Mouse (Mus musculus): ENCODE measurements around the gene Pakap.

Pakap gene

GRCm38 (mm10) chr4:57574181-57574580 lies 6.2 kb downstream of the Pakap start:
- no peak for DNase-seq (ENCODE audit: low read depth, low spot score)

GRCm38 (mm10) chr4:57574646-57575045 lies 6.7 kb downstream of the Pakap start:
- DNase-seq (ENCODE audit: low read depth, low spot score) = no peak

- no peak for DNase-seq (ENCODE audit: low read depth, low spot score)
These were observed 7.7 kb downstream of the Pakap start for GRCm38 (mm10) chr4:57575686-57576085.

GRCm38 (mm10) chr4:57576095-57576494 lies 8.1 kb downstream of the Pakap start:
- no peak for DNase-seq (ENCODE audit: low read depth, low spot score)

GRCm38 (mm10) chr4:57579683-57580082 lies 11.7 kb downstream of the Pakap start:
- DNase-seq (ENCODE audit: low read depth, low spot score) = no peak

- no peak for DNase-seq (ENCODE audit: low read depth, low spot score)
These were observed 17.4 kb downstream of the Pakap start for GRCm38 (mm10) chr4:57585281-57585800.

- no peak for DNase-seq (ENCODE audit: low read depth, low spot score)
These were observed 19.1 kb downstream of the Pakap start for GRCm38 (mm10) chr4:57586933-57587658.

GRCm38 (mm10) chr4:57588356-57588755 lies 20.4 kb downstream of the Pakap start:
- DNase-seq (ENCODE audit: low read depth, low spot score) = no peak

- no peak for DNase-seq (ENCODE audit: low read depth, low spot score)
These were observed 24.8 kb downstream of the Pakap start for GRCm38 (mm10) chr4:57592751-57593150.

GRCm38 (mm10) chr4:57599946-57600345 lies 32.0 kb downstream of the Pakap start:
- DNase-seq (ENCODE audit: low read depth, low spot score) = no peak

- no peak for DNase-seq (ENCODE audit: low read depth, low spot score)
These were observed 32.9 kb downstream of the Pakap start for GRCm38 (mm10) chr4:57600685-57601457.

- DNase-seq (ENCODE audit: low read depth, low spot score) = no peak
These were observed 33.5 kb downstream of the Pakap start for GRCm38 (mm10) chr4:57601458-57601835.

GRCm38 (mm10) chr4:57601903-57602617 lies 34.1 kb downstream of the Pakap start:
- DNase-seq (ENCODE audit: low read depth, low spot score) = no peak

- DNase-seq (ENCODE audit: low read depth, low spot score) = no peak
These were observed 38.3 kb downstream of the Pakap start for GRCm38 (mm10) chr4:57606258-57606657.

- DNase-seq (ENCODE audit: low read depth, low spot score) = peak; percentile 8
These were observed 39.4 kb downstream of the Pakap start for GRCm38 (mm10) chr4:57607247-57607942.

GRCm38 (mm10) chr4:57611303-57612077 lies 43.5 kb downstream of the Pakap start:
- no peak for DNase-seq (ENCODE audit: low read depth, low spot score)

- DNase-seq (ENCODE audit: low read depth, low spot score) = no peak
These were observed 44.7 kb downstream of the Pakap start for GRCm38 (mm10) chr4:57612716-57613115.

- no peak for DNase-seq (ENCODE audit: low read depth, low spot score)
These were observed 46.7 kb downstream of the Pakap start for GRCm38 (mm10) chr4:57614686-57615085.

GRCm38 (mm10) chr4:57618743-57619142 lies 50.8 kb downstream of the Pakap start:
- no peak for DNase-seq (ENCODE audit: low read depth, low spot score)

GRCm38 (mm10) chr4:57622816-57623215 lies 54.8 kb downstream of the Pakap start:
- no peak for DNase-seq (ENCODE audit: low read depth, low spot score)

- DNase-seq (ENCODE audit: low read depth, low spot score) = no peak
These were observed 56.8 kb downstream of the Pakap start for GRCm38 (mm10) chr4:57624819-57625218.
